Mouse (Mus musculus) C2C12 (cell line): ENCODE data around the gene Cacna1c. TPM values are rescaled to one million over a fixed set of nuclear protein-coding genes. Genes with fewer than 3 reads are reported as not detected.

Experiments used
- H3K27me3 ChIP-seq: one replicate; pipeline ENCODE4 v1.6.1; 2011; ENCODE audit not compliant: control insufficient read depth, insufficient read depth, insufficient read length
- H3K36me3 ChIP-seq: one replicate; pipeline ENCODE4 v1.6.1; 2011; ENCODE audit not compliant: control insufficient read depth, insufficient read depth
- H3K4me3 ChIP-seq: one replicate; pipeline ENCODE4 v1.5.1; 2011; ENCODE audit warnings: mild to moderate bottlenecking, control low read depth; ENCODE audit not compliant: poor library complexity, insufficient read depth, severe bottlenecking
- H3K79me2 ChIP-seq: one replicate; pipeline ENCODE4 v1.6.1; 2011; ENCODE audit not compliant: control insufficient read depth, insufficient read depth
- H3K79me3 ChIP-seq: one replicate; pipeline ENCODE4 v1.6.1; 2011; ENCODE audit warnings: low read depth, control low read depth
- H3ac ChIP-seq: one replicate; pipeline ENCODE3; 2011; ENCODE audit warnings: low read depth; ENCODE audit not compliant: control insufficient read depth, insufficient read length
- CEBPB ChIP-seq: IDR thresholded peaks from one replicate; pipeline ENCODE4 v1.6.1; 2011; ENCODE audit warnings: low read depth, mild to moderate bottlenecking, control low read depth, moderate library complexity
- CTCF ChIP-seq: IDR thresholded peaks from one replicate; pipeline ENCODE4 v1.5.1; 2011; ENCODE audit not compliant: control insufficient read depth, insufficient read depth, insufficient read length
- FOSL1 ChIP-seq: IDR thresholded peaks from one replicate; pipeline ENCODE4 v1.8.0; 2011; ENCODE audit warnings: mild to moderate bottlenecking, low read length; ENCODE audit not compliant: poor library complexity, insufficient read depth, severe bottlenecking
- MAX ChIP-seq: IDR thresholded peaks from one replicate; pipeline ENCODE4 v1.6.1; 2011; ENCODE audit warnings: mild to moderate bottlenecking, control low read depth
- MYOD1 ChIP-seq: IDR thresholded peaks from one replicate; pipeline ENCODE4 v1.6.1; 2011; ENCODE audit warnings: low read depth; ENCODE audit not compliant: control insufficient read depth, insufficient read length
- MYOG ChIP-seq: IDR thresholded peaks from one replicate; pipeline ENCODE4 v1.6.1; 2011; ENCODE audit not compliant: control insufficient read depth, insufficient read length; ENCODE audit errors: extremely low read depth
- USF1 ChIP-seq: IDR thresholded peaks from one replicate; pipeline ENCODE4 v1.6.1; 2011; ENCODE audit warnings: low read depth, mild to moderate bottlenecking, control low read depth, moderate library complexity
- polyA plus RNA-seq: library from polyadenylated mRNA; unstranded; fragments of >200 nt; fragmentation: generic; extraction: Trizol; gene quantifications from one replicate; pipeline ENCODE4 v1.2.1, GENCODE M21; 2012; ENCODE audit warnings: missing spikeins

Cacna1c gene
- polyA plus RNA-seq, 1 experiment, result not detected

DNA sequence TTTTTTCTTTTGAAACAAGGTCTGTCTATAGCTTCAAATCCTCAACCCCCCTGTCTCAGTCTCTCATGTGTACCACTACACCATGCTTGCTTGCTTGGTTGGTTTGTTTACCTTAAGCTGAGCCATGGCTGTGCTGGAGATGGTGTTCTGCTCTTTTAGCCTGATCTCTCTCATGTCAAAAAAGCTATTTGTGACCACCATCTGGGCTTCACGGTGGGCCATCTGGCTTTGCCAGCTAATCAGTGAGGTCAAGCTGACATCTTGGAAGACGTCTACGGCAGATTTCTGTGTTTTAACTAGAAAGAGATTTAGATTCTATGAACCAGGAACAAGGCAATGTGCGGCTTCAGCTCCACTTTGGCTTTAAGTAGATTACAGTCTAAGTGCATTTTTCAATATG, 471.3 kb downstream of the Cacna1c start:
- no peak overlapping the region for H3K4me3 ChIP-seq
- H3ac ChIP-seq, result no peak overlapping the region
- no peaks in the 10 kb centered on the region for H3K79me2 ChIP-seq
- no peaks in the 10 kb centered on the region for H3K36me3 ChIP-seq
- no peak for TF ChIP-seq MAX
- no peaks in the 10 kb centered on the region for H3K79me3 ChIP-seq
- peaks cover 12% of the 10 kb centered on the region for H3K27me3 ChIP-seq

DNA sequence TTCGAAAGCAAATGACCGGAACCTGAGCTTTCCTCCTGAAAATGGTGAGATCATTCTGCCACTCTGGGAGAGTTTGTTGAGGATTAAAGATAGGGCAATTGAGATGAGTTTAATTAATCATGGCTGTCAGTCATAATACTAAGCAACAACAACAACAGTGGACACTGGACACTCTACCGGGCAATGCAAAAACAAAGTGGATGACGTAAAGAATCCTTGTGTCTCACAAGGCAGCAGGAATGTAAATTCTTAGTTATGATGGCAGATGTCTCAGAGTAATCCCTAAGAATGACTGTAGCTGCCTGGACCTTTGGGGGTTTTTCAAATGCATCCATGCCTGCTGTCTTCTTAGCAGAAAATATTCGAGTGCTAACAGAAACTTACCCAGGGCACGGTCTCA, 471.8 kb downstream of the Cacna1c start:
- Histone ChIP-seq H3K36me3 (no peaks in the 10 kb centered on the region), H3K79me2 (no peaks in the 10 kb centered on the region), H3ac (no peak overlapping the region), H3K4me3 (no peak overlapping the region), H3K79me3 (no peaks in the 10 kb centered on the region), H3K27me3 (peaks cover 12% of the 10 kb centered on the region)
- TF ChIP-seq CTCF (no peak), MYOG (no peak), MYOD1 (no peak), USF1 (no peak), FOSL1 (no peak), CEBPB (no peak), MAX (no peak)

DNA sequence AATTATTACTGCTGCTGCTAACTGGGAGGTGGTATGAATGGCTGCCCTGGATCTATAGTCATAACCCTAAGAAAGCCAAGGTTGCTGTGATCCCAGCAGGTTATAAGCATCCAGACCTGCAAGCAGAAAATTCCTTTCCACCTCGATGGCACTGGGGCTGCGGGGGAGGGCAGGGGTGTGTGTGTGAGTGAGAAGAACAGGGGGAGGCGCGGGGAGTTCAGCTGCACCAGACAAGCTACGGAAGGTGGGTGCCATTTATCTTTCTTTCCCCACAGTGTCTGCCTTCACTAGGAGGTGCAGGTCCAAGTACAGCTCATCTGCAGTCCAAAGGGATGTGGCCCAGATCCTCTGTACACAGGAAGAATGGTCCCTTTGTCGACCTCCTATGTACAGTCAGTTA, 473.9 kb downstream of the Cacna1c start:
- H3K36me3 ChIP-seq, result no peaks in the 10 kb centered on the region
- TF ChIP-seq MAX (no peak), CTCF (no peak), USF1 (no peak), CEBPB (no peak), MYOD1 (no peak), FOSL1 (no peak)
- no peaks in the 10 kb centered on the region for H3K79me3 ChIP-seq

DNA sequence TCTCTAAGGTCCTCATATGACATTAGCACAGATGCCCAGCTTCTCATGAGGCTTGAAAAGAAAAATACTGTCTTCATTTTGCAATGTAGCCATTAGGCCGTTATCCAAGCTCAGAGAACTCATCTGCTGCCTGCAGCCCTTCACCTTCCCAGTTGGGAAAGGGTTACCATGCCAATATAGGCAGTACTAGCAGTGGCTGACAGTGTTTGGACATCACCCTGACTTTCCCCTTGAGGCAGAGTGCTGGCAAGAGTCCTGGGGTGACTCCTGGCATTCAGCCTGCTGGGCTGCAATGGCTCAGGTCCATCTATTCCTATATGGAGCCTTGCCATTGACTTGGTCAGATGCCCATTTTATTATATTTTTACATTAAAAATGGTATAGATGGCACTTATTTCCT, 476.7 kb downstream of the Cacna1c start:
- Histone ChIP-seq H3K36me3 (no peaks in the 10 kb centered on the region), H3K79me3 (no peaks in the 10 kb centered on the region), H3K4me3 (no peak overlapping the region), H3ac (no peak overlapping the region), H3K27me3 (peaks cover 9% of the 10 kb centered on the region), H3K79me2 (no peaks in the 10 kb centered on the region)
- TF ChIP-seq MYOG, result no peak
- no peak for TF ChIP-seq CTCF
- TF ChIP-seq FOSL1, result no peak
- no peak for TF ChIP-seq USF1

More for the DNA sequence above, 473.9 kb downstream of the Cacna1c start:
- Histone ChIP-seq H3K79me2 (no peaks in the 10 kb centered on the region), H3K27me3 (peaks cover 12% of the 10 kb centered on the region), H3K4me3 (no peak overlapping the region), H3ac (no peak overlapping the region)

DNA sequence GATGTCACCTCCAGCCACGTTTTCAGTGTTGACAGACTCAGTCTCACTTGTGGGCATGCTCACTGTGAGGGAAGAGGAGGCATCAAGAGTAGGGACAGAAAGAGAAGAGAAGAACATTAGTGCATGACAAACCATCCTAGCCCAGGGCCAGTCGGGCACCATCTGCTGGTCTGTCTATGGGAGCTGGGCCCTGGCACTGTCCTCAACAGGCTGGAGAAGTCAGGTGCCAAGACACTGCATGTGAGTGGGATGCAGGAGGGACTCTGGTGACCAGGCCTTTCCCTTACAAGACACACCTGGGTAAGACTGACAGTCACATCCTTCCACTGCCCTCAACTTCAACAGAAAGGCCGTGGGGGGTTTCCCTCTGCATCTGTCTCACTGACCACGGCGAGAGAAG, 482.9 kb downstream of the Cacna1c start:
- no peaks in the 10 kb centered on the region for H3K27me3 ChIP-seq
- H3K79me3 ChIP-seq, result no peaks in the 10 kb centered on the region
- no peaks in the 10 kb centered on the region for H3K36me3 ChIP-seq
- no peaks in the 10 kb centered on the region for H3K79me2 ChIP-seq
- TF ChIP-seq FOSL1, result no peak
- no peak for TF ChIP-seq CTCF
- TF ChIP-seq CEBPB, result no peak
- no peak for TF ChIP-seq MYOD1
- TF ChIP-seq MAX, result no peak
- no peak for TF ChIP-seq MYOG
- no peak for TF ChIP-seq USF1
- no peak overlapping the region for H3ac ChIP-seq
- H3K4me3 ChIP-seq, result no peak overlapping the region

DNA sequence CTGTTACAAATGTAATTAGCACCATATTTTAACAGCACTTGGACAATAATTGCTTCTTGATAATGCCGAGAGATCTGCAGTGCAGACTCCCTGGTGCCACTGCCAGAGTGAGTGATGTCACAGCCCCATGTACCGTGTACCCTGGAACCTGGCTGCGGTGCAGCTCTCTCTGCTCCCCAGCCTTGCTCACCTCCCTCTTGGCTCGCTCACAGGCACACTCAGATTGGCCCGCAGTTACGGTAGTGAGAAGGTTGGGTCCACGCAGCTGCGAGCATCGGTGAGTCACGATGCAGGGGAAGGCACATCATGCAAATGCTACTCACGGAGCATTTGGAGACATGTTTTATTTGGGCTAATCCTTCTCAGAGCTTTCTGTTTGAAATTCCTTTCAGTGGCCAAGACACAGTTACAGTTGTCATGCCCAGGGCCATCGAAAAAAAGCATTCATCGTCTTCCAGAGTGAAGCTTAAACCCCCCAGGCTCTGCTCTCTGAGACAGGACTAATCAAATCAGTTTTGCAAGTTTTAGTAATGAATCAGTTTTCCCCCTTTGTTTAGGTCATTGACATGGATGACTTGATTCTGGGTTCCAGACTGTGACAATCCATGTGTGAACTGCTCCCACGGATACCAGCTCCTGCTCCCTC, 484.4 kb downstream of the Cacna1c start:
- Histone ChIP-seq H3ac (no peak overlapping the region), H3K27me3 (no peaks in the 10 kb centered on the region), H3K36me3 (no peaks in the 10 kb centered on the region), H3K79me3 (no peaks in the 10 kb centered on the region), H3K79me2 (no peaks in the 10 kb centered on the region), H3K4me3 (no peak overlapping the region)
- no peak for TF ChIP-seq MYOD1
- no peak for TF ChIP-seq MAX
- no peak for TF ChIP-seq MYOG
- TF ChIP-seq FOSL1, result no peak
- no peak for TF ChIP-seq CEBPB
- TF ChIP-seq USF1, result no peak
- TF ChIP-seq CTCF, result no peak
